Mouse (Mus musculus): ENCODE results near the gene Scml4.

Scml4 gene

DNA sequence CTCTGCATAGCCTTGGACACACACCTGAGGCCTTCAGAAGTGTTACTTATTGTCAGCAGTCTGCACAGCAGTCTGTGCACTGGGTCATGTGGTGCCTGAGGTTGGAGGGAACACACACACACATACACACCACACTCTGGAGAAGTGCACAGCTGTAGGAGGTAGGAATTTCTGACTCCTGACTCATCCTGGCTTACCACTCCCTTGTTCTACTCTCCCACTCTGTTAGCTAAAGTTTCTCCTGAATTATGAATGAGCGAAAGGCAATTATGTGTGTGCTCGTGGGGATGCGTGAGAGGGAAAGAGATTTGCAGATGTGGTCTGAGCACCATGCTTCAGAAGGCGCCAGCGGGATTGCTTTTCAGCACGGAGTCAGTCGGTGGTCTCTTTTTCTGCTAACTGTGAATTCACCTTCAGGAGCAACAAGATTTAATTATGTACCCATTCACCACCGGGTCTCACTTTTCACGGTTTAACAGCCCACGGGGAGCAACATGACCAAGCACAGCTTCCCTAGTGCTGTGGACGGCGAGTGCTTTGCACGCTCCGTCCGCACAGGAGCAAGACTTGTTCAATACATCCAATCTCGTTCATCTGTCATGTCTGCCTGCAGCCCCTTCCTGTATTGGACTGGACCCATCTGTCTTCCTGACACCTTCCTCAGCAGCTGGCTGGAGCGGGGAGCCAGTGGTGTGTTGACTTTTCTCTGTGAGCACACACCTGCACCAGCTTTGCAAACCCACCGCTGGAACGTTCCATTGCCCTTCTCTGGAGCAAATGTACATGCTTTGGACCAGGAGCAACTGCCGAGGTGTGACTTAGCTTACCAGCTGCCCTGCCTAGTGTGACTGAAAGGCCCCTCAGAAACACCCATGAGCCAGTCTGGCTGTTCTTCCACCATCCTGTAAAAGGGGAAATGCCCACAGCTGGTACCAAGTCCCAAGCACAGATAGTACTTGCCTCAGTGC is 91.2 kb downstream of the Scml4 start:
- no peak for DNase-seq (ENCODE audit: extremely low spot score)

- peak; percentile 29 for DNase-seq (ENCODE audit: extremely low spot score)
Measured at GRCm38 (mm10) chr10:42952046-42952420, 91.9 kb downstream of the Scml4 start.

- DNase-seq (ENCODE audit: extremely low spot score), result no peak
Measured at GRCm38 (mm10) chr10:42953601-42954000, 93.4 kb downstream of the Scml4 start.

DNA sequence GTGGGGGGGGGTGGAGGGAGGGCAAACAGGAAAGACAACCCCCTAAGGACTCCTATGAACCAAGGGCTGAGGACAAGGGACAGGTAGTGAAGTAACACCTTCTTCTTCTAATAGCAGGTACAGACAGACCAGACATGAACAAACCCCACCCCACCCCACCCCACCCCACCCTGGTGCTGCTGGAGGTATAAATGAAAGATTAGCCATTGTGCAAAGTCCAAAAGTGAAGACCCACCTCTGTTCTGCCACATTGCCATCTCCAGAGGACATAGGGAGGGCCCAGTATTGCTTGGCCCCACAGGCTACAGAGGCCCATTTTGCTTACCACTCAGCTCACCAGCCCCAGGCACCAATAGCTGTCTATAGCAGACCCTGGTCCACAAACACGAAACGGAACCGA is 95.0 kb downstream of the Scml4 start:
- DNase-seq (ENCODE audit: extremely low spot score), result no peak

DNA sequence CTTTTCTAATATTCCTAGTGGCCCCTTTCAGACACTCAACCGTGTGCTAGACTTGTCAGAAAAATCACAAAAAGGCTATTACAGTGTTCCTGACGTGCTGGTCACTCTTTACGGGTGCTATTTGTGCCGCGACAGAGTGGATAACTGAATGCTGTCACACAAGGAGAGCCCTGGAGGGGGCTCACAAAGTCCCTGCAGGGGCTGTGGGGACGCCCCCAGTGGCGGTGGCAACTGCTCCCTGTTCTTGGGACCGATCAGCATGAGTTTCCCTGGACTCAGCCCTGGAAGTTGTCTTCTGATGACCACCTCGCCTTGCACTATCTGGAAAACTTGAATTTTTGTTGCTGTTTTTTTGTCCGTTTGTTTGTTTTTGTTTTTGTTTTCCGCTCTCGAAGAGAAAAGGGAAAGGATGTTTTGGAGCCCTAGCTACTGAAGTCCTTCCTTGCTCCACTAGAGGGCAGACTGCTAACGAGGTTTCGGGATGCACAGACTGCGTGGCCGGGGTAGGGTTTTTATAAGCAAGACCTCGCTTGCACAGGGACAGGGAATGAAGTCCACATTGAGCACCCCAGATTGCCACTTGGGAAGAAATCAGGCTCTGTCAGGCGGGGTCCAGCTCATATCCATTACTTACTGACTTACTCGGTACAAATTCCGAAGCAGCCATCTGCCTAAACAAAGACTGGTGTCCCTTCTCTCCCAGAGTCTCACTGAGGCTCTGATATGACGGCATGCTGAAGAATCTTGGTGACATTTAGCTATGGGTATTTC is 97.9 kb downstream of the Scml4 start:
- peak; percentile 83 for DNase-seq (ENCODE audit: extremely low spot score)

- no peak for DNase-seq (ENCODE audit: extremely low spot score)
Measured at GRCm38 (mm10) chr10:42958686-42959085, 98.5 kb downstream of the Scml4 start.

GRCm38 (mm10) chr10:42961771-42962170 is 101.6 kb downstream of the Scml4 start:
- DNase-seq (ENCODE audit: extremely low spot score), result no peak

- DNase-seq (ENCODE audit: extremely low spot score), result no peak
Measured at GRCm38 (mm10) chr10:42962181-42962601, 102.0 kb downstream of the Scml4 start.

GRCm38 (mm10) chr10:42962655-42963054 is 102.5 kb downstream of the Scml4 start:
- DNase-seq (ENCODE audit: extremely low spot score), result no peak

GRCm38 (mm10) chr10:42963061-42963460 is 102.9 kb downstream of the Scml4 start:
- no peak for DNase-seq (ENCODE audit: extremely low spot score)

GRCm38 (mm10) chr10:42968332-42968731 is 108.2 kb downstream of the Scml4 start:
- DNase-seq (ENCODE audit: extremely low spot score), result no peak

GRCm38 (mm10) chr10:42972504-42973172 is 112.5 kb downstream of the Scml4 start:
- DNase-seq (ENCODE audit: extremely low spot score), result peak; percentile 82

- DNase-seq (ENCODE audit: extremely low spot score), result no peak
Measured at GRCm38 (mm10) chr10:42973537-42973936, 113.4 kb downstream of the Scml4 start.

GRCm38 (mm10) chr10:42976577-42976976 is 116.4 kb downstream of the Scml4 start:
- no peak for DNase-seq (ENCODE audit: extremely low spot score)

DNA sequence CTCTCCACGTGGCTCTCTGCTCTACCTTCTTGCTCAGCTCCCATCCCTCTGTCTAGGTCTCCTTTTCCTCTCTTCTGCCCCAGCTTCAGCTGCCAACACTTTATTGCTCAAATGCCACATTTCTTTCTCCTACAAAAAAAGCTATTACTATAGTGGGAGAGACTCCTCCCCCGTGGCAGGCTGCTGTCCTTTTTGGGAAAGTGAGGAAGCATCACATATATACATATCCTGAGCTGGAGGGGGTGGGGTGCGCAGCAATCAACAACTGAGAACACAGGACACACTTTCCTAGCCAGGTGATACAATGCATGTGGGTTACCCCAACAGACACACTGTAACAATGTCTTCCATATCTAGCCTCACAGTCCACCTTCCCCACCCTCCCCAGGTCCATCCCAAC is 118.2 kb downstream of the Scml4 start:
- no peak for DNase-seq (ENCODE audit: extremely low spot score)

- DNase-seq (ENCODE audit: extremely low spot score), result no peak
Measured at GRCm38 (mm10) chr10:42980999-42981757, 121.0 kb downstream of the Scml4 start.

GRCm38 (mm10) chr10:42984886-42985285 is 124.7 kb downstream of the Scml4 start:
- no peak for DNase-seq (ENCODE audit: extremely low spot score)

GRCm38 (mm10) chr10:42987594-42988052 is 127.5 kb downstream of the Scml4 start:
- peak; percentile 79 for DNase-seq (ENCODE audit: extremely low spot score)

GRCm38 (mm10) chr10:42988627-42989026 is 128.5 kb downstream of the Scml4 start:
- DNase-seq (ENCODE audit: extremely low spot score), result no peak

- peak; percentile 81 for DNase-seq (ENCODE audit: extremely low spot score)
Measured at GRCm38 (mm10) chr10:42989910-42990309, 129.7 kb downstream of the Scml4 start.

GRCm38 (mm10) chr10:42991018-42991417 is 130.8 kb downstream of the Scml4 start:
- DNase-seq (ENCODE audit: extremely low spot score), result no peak
